Mouse (Mus musculus) MEL (cell line): Measurements from ENCODE around the gene Tuba3a. TPM values are rescaled to one million over a fixed set of nuclear protein-coding genes. Genes with fewer than 3 reads are reported as not detected.
"Not testable (repeated sequence)": the region's sequence is repeated elsewhere in the genome, so short reads cannot be mapped to it uniquely, and the experiment has no call there.

Experiments used
- DNase-seq: peaks from one replicate; pipeline ENCODE4 v3.0.0; 2011; ENCODE audit warnings: low read depth, low spot score
- H3K27ac ChIP-seq: 2 replicates; pipeline ENCODE4 v1.5.1; 2012; ENCODE audit warnings: low read depth, mild to moderate bottlenecking, control low read depth, low read length, moderate library complexity; ENCODE audit not compliant: control insufficient read depth
- H3K27me3 ChIP-seq, 2 experiments: fragments of 150-350 bp in 1 of 2; sonication (generic) in 1 of 2; 2 replicates each; pipeline ENCODE4 v1.6.1; 2012; ENCODE audit warnings: low read length in 2 of 2, mild to moderate bottlenecking in 2 of 2, improper control_type of control experiment in 1 of 2, moderate library complexity in 1 of 2; ENCODE audit not compliant: insufficient read depth in 2 of 2, control insufficient read depth in 1 of 2
- H3K36me3 ChIP-seq, 2 experiments: 2 replicates each; pipeline ENCODE4 v1.6.1; 2012 to 2014; ENCODE audit warnings: low read length in 2 of 2, improper control_type of control experiment in 1 of 2, inconsistent platforms in 1 of 2, mild to moderate bottlenecking in 1 of 2; ENCODE audit not compliant: insufficient read depth in 2 of 2, control insufficient read depth in 1 of 2
- H3K4me1 ChIP-seq, 2 experiments: fragments of 150-350 bp in 1 of 2; sonication (generic) in 1 of 2; 2 replicates each; pipeline ENCODE4 v1.6.1; 2012; ENCODE audit warnings: low read length in 2 of 2, improper control_type of control experiment in 1 of 2, mild to moderate bottlenecking in 1 of 2; ENCODE audit not compliant: insufficient read depth in 2 of 2, control insufficient read depth in 1 of 2
- H3K4me3 ChIP-seq, 2 experiments: fragments of 150-350 bp in 1 of 2; sonication (generic) in 1 of 2; 2 replicates each; pipeline ENCODE4 v1.5.1; 2012; ENCODE audit warnings: low read depth in 2 of 2, low read length in 2 of 2, mild to moderate bottlenecking in 2 of 2, moderate library complexity in 2 of 2, control low read depth in 1 of 2, improper control_type of control experiment in 1 of 2; ENCODE audit not compliant: control insufficient read depth in 1 of 2, insufficient read depth in 1 of 2
- H3K79me2 ChIP-seq: 2 replicates; pipeline ENCODE4 v1.6.1; 2012; ENCODE audit warnings: mild to moderate bottlenecking, low read length, moderate library complexity; ENCODE audit not compliant: control insufficient read depth, poor library complexity, insufficient read depth
- H3K9ac ChIP-seq: 2 replicates; pipeline ENCODE4 v1.6.1; 2012; ENCODE audit warnings: low read depth, mild to moderate bottlenecking, control low read depth, low read length, moderate library complexity; ENCODE audit not compliant: control insufficient read depth, poor library complexity, severe bottlenecking
- H3K9me3 ChIP-seq: fragments of 150-350 bp; sonication (generic); replicated peaks from 2 replicates; pipeline ENCODE4 v1.6.1; 2012; ENCODE audit warnings: mild to moderate bottlenecking, low read length, improper control_type of control experiment, moderate library complexity; ENCODE audit not compliant: insufficient read depth
- BHLHE40 ChIP-seq: IDR thresholded peaks from 2 replicates; pipeline ENCODE4 v1.6.1; 2012; ENCODE audit warnings: low read depth, mild to moderate bottlenecking, inconsistent platforms, low read length, improper control_type of control experiment, borderline replicate concordance
- CHD2 ChIP-seq: IDR thresholded peaks from 2 replicates; pipeline ENCODE4 v1.6.1; 2011; ENCODE audit warnings: low read length, improper control_type of control experiment
- CTCF ChIP-seq, 3 experiments: IDR thresholded peaks in 2 of 3; conservative IDR thresholded peaks in 1 of 3; 2 replicates each; pipeline ENCODE4 v1.5.1; 2011 to 2012; ENCODE audit warnings: low read length in 3 of 3, low read depth in 2 of 3, mild to moderate bottlenecking in 2 of 3, improper control_type of control experiment in 1 of 3, inconsistent platforms in 1 of 3, mixed read lengths in 1 of 3, moderate library complexity in 1 of 3; ENCODE audit not compliant: control insufficient read depth in 1 of 3, insufficient read depth in 1 of 3, poor library complexity in 1 of 3, severe bottlenecking in 1 of 3
- ELF1 ChIP-seq: IDR thresholded peaks from 2 replicates; pipeline ENCODE4 v1.6.1; 2014; ENCODE audit warnings: low read depth, mild to moderate bottlenecking, inconsistent platforms, low read length, improper control_type of control experiment, moderate library complexity
- ETS1 ChIP-seq: IDR thresholded peaks from 2 replicates; pipeline ENCODE4 v1.6.1; 2012; ENCODE audit warnings: low read depth, mild to moderate bottlenecking, inconsistent platforms, low read length, improper control_type of control experiment, moderate library complexity
- GABPA ChIP-seq: IDR thresholded peaks from 2 replicates; pipeline ENCODE4 v1.6.1; 2012; ENCODE audit warnings: low read depth, mild to moderate bottlenecking, inconsistent platforms, low read length, improper control_type of control experiment, moderate library complexity
- GATA1 ChIP-seq: IDR thresholded peaks from 2 replicates; pipeline ENCODE4 v1.6.1; 2011; ENCODE audit warnings: low read depth, low read length, improper control_type of control experiment
- JUND ChIP-seq: IDR thresholded peaks from 2 replicates; pipeline ENCODE4 v1.6.1; 2011; ENCODE audit warnings: low read depth, mild to moderate bottlenecking, improper control_type of control experiment, low read length
- KAT2A ChIP-seq: conservative IDR thresholded peaks from 2 replicates; pipeline ENCODE4 v1.6.1; 2012; ENCODE audit warnings: low read depth, low read length, improper control_type of control experiment, inconsistent platforms
- MAZ ChIP-seq: IDR thresholded peaks from 2 replicates; pipeline ENCODE4 v1.6.1; 2012; ENCODE audit warnings: low read depth, mild to moderate bottlenecking, inconsistent platforms, low read length, improper control_type of control experiment
- MXI1 ChIP-seq: IDR thresholded peaks from 2 replicates; pipeline ENCODE4 v1.6.1; 2011; ENCODE audit warnings: mild to moderate bottlenecking, low read depth, low read length, improper control_type of control experiment
- POLR2AphosphoS2 ChIP-seq: IDR thresholded peaks from 2 replicates; pipeline ENCODE4 v1.6.1; 2011; ENCODE audit warnings: low read length, improper control_type of control experiment
- POLR2AphosphoS5 ChIP-seq: IDR thresholded peaks from 2 replicates; pipeline ENCODE4 v1.6.1; 2012; ENCODE audit warnings: low read depth, borderline replicate concordance, mild to moderate bottlenecking, inconsistent platforms, low read length, moderate library complexity, mixed read lengths
- RAD21 ChIP-seq: IDR thresholded peaks from 2 replicates; pipeline ENCODE4 v1.6.1; 2011; ENCODE audit warnings: mild to moderate bottlenecking, low read depth, low read length, improper control_type of control experiment
- SIN3A ChIP-seq: IDR thresholded peaks from 2 replicates; pipeline ENCODE4 v1.6.1; 2012; ENCODE audit warnings: low read length, improper control_type of control experiment, inconsistent platforms
- SMC3 ChIP-seq: IDR thresholded peaks from 2 replicates; pipeline ENCODE4 v1.6.1; 2011; ENCODE audit warnings: low read depth, low read length, improper control_type of control experiment
- TAL1 ChIP-seq: IDR thresholded peaks from 2 replicates; pipeline ENCODE4 v1.6.1; 2012; ENCODE audit warnings: mild to moderate bottlenecking, inconsistent platforms, low read length, moderate library complexity, mixed read lengths
- UBTF ChIP-seq: IDR thresholded peaks from 2 replicates; pipeline ENCODE4 v1.6.1; 2012; ENCODE audit warnings: low read depth, mild to moderate bottlenecking, inconsistent platforms, low read length, improper control_type of control experiment, moderate library complexity, borderline replicate concordance; ENCODE audit not compliant: insufficient read depth
- USF1 ChIP-seq: IDR thresholded peaks from 2 replicates; pipeline ENCODE4 v1.6.1; 2014; ENCODE audit warnings: low read depth, mild to moderate bottlenecking, inconsistent platforms, low read length, improper control_type of control experiment, moderate library complexity
- USF2 ChIP-seq, 2 experiments: IDR thresholded peaks; 2 replicates each; pipeline ENCODE4 v1.6.1; 2011 to 2012; ENCODE audit warnings: improper control_type of control experiment in 2 of 2, low read length in 2 of 2, borderline replicate concordance in 1 of 2, inconsistent platforms in 1 of 2, low read depth in 1 of 2, mild to moderate bottlenecking in 1 of 2; ENCODE audit not compliant: insufficient read depth in 1 of 2
- ZC3H11A ChIP-seq: IDR thresholded peaks from 2 replicates; pipeline ENCODE4 v1.6.1; 2012; ENCODE audit warnings: low read depth, mild to moderate bottlenecking, inconsistent platforms, low read length, improper control_type of control experiment
- ZKSCAN1 ChIP-seq: IDR thresholded peaks from 2 replicates; pipeline ENCODE4 v1.6.1; 2012; ENCODE audit warnings: low read depth, mild to moderate bottlenecking, inconsistent platforms, low read length, improper control_type of control experiment, moderate library complexity
- polyA plus RNA-seq, 2 experiments: library from polyadenylated mRNA; stranded (reverse) in 1 of 2; unstranded in 1 of 2; fragments of >175 nt in 1 of 2; fragments of >200 nt in 1 of 2; gene quantifications; 2 replicates each; pipeline versions ENCODE4 v1.2.1 to v1.2.4; 2012; ENCODE audit warnings: low replicate concordance in 2 of 2, low read depth in 1 of 2; ENCODE audit not compliant: insufficient read length in 2 of 2, insufficient read depth in 1 of 2, missing spikeins in 1 of 2
- total RNA-seq: library from RNA; depleted of rRNA; stranded (reverse); fragments of 300-350 nt; gene quantifications from 2 replicates; pipeline ENCODE4 v1.2.3, GENCODE M21; 2012

The Tuba3a gene
- total and polyA plus RNA-seq, 3 experiments = 0.06 TPM; not detected in 2

DNA sequence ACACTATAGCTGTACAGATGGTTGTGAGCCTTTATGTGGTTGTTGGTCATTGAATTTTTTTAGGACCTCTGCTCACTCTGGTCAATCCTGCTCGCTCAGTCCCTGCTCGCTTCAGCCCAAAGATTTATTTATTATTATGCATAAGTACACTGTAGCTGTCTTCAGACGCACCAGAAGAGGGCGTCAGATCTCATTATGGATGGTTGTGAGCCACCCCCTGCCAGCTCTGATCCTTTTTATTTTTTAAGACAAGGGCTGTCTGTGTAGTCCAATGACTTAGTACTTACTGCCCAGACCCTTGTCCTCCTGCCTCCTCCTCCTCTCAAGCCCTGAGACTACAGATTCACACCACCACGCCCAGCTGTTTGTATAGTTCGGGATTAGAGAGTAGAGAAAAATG lies 19.2 kb downstream of the Tuba3a start:
- not testable (repeated sequence) for H3K9ac ChIP-seq, DNase-seq, H3K27me3 ChIP-seq, H3K4me3 ChIP-seq, H3K27ac ChIP-seq, H3K79me2 ChIP-seq, H3K9me3 ChIP-seq
- peaks cover 0 to 13% of the 10 kb centered on the region in 2 experiments; a peak in 2 of 4 replicates for H3K36me3 ChIP-seq
- peak in 1 of 3 experiments; percentile 13; a peak in 1 of 6 replicates for TF ChIP-seq CTCF (IDR thresholded peaks at IDR 0.05 in 2 of 3, conservative IDR thresholded peaks at IDR 0.05 in 1 of 3; ENCODE audit: control insufficient read depth in 1 of 3, insufficient read depth in 1 of 3, low read depth in 2 of 3, low read length in 3 of 3, poor library complexity in 1 of 3, severe bottlenecking in 1 of 3)
- H3K4me1 ChIP-seq = peaks cover 0 to 10% of the 10 kb centered on the region in 2 experiments; a peak in 3 of 4 replicates

DNA sequence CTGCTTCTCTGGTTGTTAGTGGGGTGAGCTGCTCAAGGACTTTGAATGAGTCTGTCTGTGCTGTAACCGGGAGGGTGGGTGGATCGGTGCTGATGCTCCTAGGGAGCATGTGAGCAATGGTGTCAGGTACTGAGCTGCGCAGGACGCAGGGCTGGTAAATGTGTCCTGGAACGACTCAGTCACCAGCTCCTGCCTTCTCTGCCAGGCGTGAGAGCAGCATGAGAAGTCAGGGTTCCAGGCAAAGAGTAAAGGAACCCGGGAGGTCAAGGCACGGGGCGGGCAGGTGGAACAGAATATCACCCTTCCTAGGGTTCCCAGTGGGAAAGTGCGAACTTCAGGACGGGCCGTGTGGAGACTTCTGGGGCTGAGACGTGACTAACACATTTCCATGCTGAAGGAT lies 19.8 kb downstream of the Tuba3a start:
- Histone ChIP-seq H3K27ac (no peak overlapping the region), H3K79me2 (no peaks in the 10 kb centered on the region), H3K27me3 (peaks cover 4 to 7% of the 10 kb centered on the region in 2 experiments), H3K9ac (no peak overlapping the region), H3K9me3 (no peaks in the 10 kb centered on the region), H3K36me3 (peaks cover 0 to 11% of the 10 kb centered on the region in 2 experiments; a peak in 2 of 4 replicates), H3K4me3 (no peak overlapping the region), H3K4me1 (peaks cover 0 to 10% of the 10 kb centered on the region in 2 experiments; a peak in 3 of 4 replicates)
- no peak for TF ChIP-seq JUND
- TF ChIP-seq ZKSCAN1 = no peak
- no peak for TF ChIP-seq SMC3
- no peak for TF ChIP-seq POLR2AphosphoS5
- TF ChIP-seq MXI1 = no peak
- TF ChIP-seq POLR2AphosphoS2 = no peak
- no peak for TF ChIP-seq ELF1
- TF ChIP-seq TAL1 = no peak
- DNase-seq = no peak

- no peak overlapping the region for H3K27ac ChIP-seq
- no peaks in the 10 kb centered on the region for H3K79me2 ChIP-seq
- H3K4me3 ChIP-seq = no peak overlapping the region
- H3K27me3 ChIP-seq = peaks cover 4 to 7% of the 10 kb centered on the region in 2 experiments
- H3K36me3 ChIP-seq = peaks cover 0 to 4% of the 10 kb centered on the region in 2 experiments; a peak in 1 of 4 replicates
- peaks cover 0 to 3% of the 10 kb centered on the region in 2 experiments; a peak in 2 of 4 replicates for H3K4me1 ChIP-seq
- TF ChIP-seq KAT2A (no peak), ZC3H11A (no peak), GABPA (no peak), SMC3 (no peak), SIN3A (no peak), JUND (no peak), POLR2AphosphoS2 (no peak), GATA1 (no peak), USF1 (no peak), UBTF (no peak), MXI1 (no peak), BHLHE40 (no peak), MAZ (no peak), CHD2 (no peak), ETS1 (no peak), RAD21 (no peak), USF2 (IDR thresholded peaks at IDR 0.05; ENCODE audit: borderline replicate concordance in 1 of 2, insufficient read depth in 1 of 2, low read depth in 1 of 2, low read length in 2 of 2) (no peak)
- TF ChIP-seq, all 39 proteins: peak for 0
- peak; percentile 28 for DNase-seq
- H3K9ac ChIP-seq = no peak overlapping the region
- H3K9me3 ChIP-seq = no peaks in the 10 kb centered on the region
Observed at GRCm38 (mm10) chr6:125265239-125265638, 20.6 kb downstream of the Tuba3a start.
